In the genomic region with DNA sequence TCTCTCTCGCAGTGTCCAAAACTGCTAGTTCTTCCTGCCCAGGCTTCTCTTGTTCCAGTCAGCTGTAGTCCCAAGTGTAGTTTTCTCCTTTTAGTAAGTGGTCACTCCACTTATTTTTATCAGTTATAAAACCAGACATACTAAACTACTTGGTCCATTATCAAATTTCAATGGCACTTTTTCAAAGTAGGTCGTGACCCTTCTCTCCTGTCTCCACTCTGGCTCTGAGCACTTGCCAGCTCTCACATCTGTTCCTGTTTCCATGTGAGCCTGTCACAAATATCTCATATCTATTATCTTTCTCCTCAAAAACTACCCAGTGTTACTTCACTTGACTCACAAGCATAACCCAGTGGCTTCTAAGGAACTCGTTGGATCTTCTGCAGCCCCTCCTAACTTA, we compare ENCODE assay signal across 23 mouse cellular contexts. TPM values are rescaled to one million over a fixed set of nuclear protein-coding genes. Genes with fewer than 3 reads are reported as not detected.
DNase-seq lines count a peak whose midpoint lies in the region; ATAC-seq and TF ChIP-seq lines count a peak whose summit lies in the region.
"Had no signal": no experiment of that assay in that cellular context is flagged by ENCODE, and none has a peak within 500 bp of the region (broad histone marks: within the 10 kb centered on the region; RNA-seq: fewer than 3 reads in every experiment).

No protein-coding gene starts in this region.

- WGBS in limb, embryonic 14.5 days, result 54% methylated on average over 3 of the region's 3 CpGs
- 74% methylated on average over 3 of the region's 3 CpGs for WGBS in limb, embryonic 10.5 days
- WGBS in heart, embryonic 15.5 days, result 25% methylated on average over 3 of the region's 3 CpGs
- 54% methylated on average over 3 of the region's 3 CpGs for WGBS in lung, adult 2 months

- H3K27me3 ChIP-seq in limb, embryonic 14.5 days (ENCODE audit: control insufficient read depth, insufficient read depth, low read length), result no peaks in the 10 kb centered on the region
- H3K27me3 ChIP-seq in limb, embryonic 10.5 days (ENCODE audit: low read depth, poor library complexity, severe bottlenecking), result no peaks in the 10 kb centered on the region
- no peaks in the 10 kb centered on the region for H3K27me3 ChIP-seq in heart, embryonic 15.5 days
- H3K27me3 ChIP-seq: embryonic facial prominence, embryonic 13.5 days; forebrain, embryonic 12.5 days; neural tube, embryonic 13.5 days had no signal

- no peak overlapping the region for H3K27ac ChIP-seq in limb, embryonic 14.5 days (replicated peaks; ENCODE audit: low read depth, low read length)
- H3K27ac ChIP-seq in limb, embryonic 10.5 days, result no peak overlapping the region
- H3K27ac ChIP-seq in gastrocnemius, adult 2 months, result peak overlapping the region; percentile 68
- H3K27ac ChIP-seq in heart, embryonic 15.5 days, result 0 out of 2 replicates have a peak overlapping the region, but pooled peaks have one; percentile 2
- H3K27ac ChIP-seq: embryonic facial prominence, embryonic 13.5 days; forebrain, embryonic 12.5 days; liver, embryonic 14.5 days; midbrain, embryonic 10.5 days; neural tube, embryonic 13.5 days had no signal

- no peak overlapping the region for H3K4me2 ChIP-seq in limb, embryonic 14.5 days (replicated peaks; ENCODE audit: low read depth, low read length, severe bottlenecking)
- no peak overlapping the region for H3K4me2 ChIP-seq in heart, embryonic 15.5 days
- H3K4me2 ChIP-seq: embryonic facial prominence, embryonic 13.5 days; forebrain, embryonic 12.5 days; neural tube, embryonic 13.5 days had no signal

- no peaks in the 10 kb centered on the region for H3K9me3 ChIP-seq in limb, embryonic 14.5 days (ENCODE audit: control insufficient read depth, low read length)
- no peaks in the 10 kb centered on the region for H3K9me3 ChIP-seq in limb, embryonic 10.5 days (replicated peaks)
- H3K9me3 ChIP-seq in heart, embryonic 15.5 days (replicated peaks), result no peaks in the 10 kb centered on the region
- H3K9me3 ChIP-seq: embryonic facial prominence, embryonic 13.5 days; forebrain, embryonic 12.5 days; midbrain, embryonic 10.5 days; neural tube, embryonic 13.5 days had no signal

- peak; percentile 46 for DNase-seq in limb, embryonic 14.5 days (ENCODE audit: low spot score)
- no peak for DNase-seq in limb, embryonic 10.5 days (ENCODE audit: low spot score)
- DNase-seq in gastrocnemius, adult 2 months, result peak; percentile 67
- peak; percentile 69 for DNase-seq in skeletal muscle tissue, adult 2 months (ENCODE audit: low read depth, low spot score)
- no peak for DNase-seq in lung, adult 2 months
- no peak for DNase-seq in spleen, postnatal 14 days (ENCODE audit: low spot score in 2 of 2)
- DNase-seq: B cell, adult 2 months; cerebellum, adult 9-10 months; kidney, adult 11 months; kidney, postnatal 10 days; right cerebral cortex, postnatal 14 days; thymus, postnatal 25 days had no signal

- no peak for TF ChIP-seq POLR2A in limb, embryonic 14.5 days (IDR thresholded peaks at IDR 0.05; ENCODE audit: borderline replicate concordance, extremely low read depth, insufficient read depth, insufficient read length)
- TF ChIP-seq POLR2A in lung, adult 2 months (IDR thresholded peaks at IDR 0.05; ENCODE audit: borderline replicate concordance, extremely low read depth, low read depth, low read length), result no peak

- no peaks in the 10 kb centered on the region for H3K4me1 ChIP-seq in limb, embryonic 14.5 days (ENCODE audit: control insufficient read depth, insufficient read depth, low read length)
- no peaks in the 10 kb centered on the region for H3K4me1 ChIP-seq in limb, embryonic 10.5 days
- H3K4me1 ChIP-seq in heart, embryonic 15.5 days (replicated peaks), result peaks cover 9% of the 10 kb centered on the region
- no peaks in the 10 kb centered on the region for H3K4me1 ChIP-seq in lung, adult 2 months (ENCODE audit: control insufficient read depth, insufficient read depth, low read length)
- H3K4me1 ChIP-seq: embryonic facial prominence, embryonic 13.5 days; forebrain, embryonic 12.5 days; midbrain, embryonic 10.5 days; neural tube, embryonic 13.5 days had no signal

- no peak for ATAC-seq in limb, embryonic 14.5 days (ENCODE audit: low FRiP score, low read depth)
- ATAC-seq in heart, embryonic 15.5 days (replicated peaks; ENCODE audit: insufficient number of reproducible peaks, insufficient read depth, low FRiP score, low read depth), result no peak
- no peak for ATAC-seq in frontal cortex, adult (ENCODE audit: low TSS enrichment)
- ATAC-seq: hindbrain, embryonic 16.5 days had no signal

- intact Hi-C loops in gastrocnemius, adult 2 months (cut with DNase I), result no loop called here

- TF ChIP-seq CTCF in gastrocnemius, adult 2 months (IDR thresholded peaks at IDR 0.05), result no peak
- TF ChIP-seq CTCF in lung, adult 2 months (IDR thresholded peaks at IDR 0.05; ENCODE audit: insufficient read depth, low read length), result no peak

- H3K9ac ChIP-seq in limb, embryonic 14.5 days (ENCODE audit: low read depth, low read length, severe bottlenecking), result no peak overlapping the region
- no peak overlapping the region for H3K9ac ChIP-seq in heart, embryonic 15.5 days
- H3K9ac ChIP-seq: embryonic facial prominence, embryonic 13.5 days; forebrain, embryonic 12.5 days; liver, embryonic 14.5 days; neural tube, embryonic 13.5 days had no signal

- no peak overlapping the region for H3K4me3 ChIP-seq in limb, embryonic 14.5 days (replicated peaks; ENCODE audit: low read length)
- no peak overlapping the region for H3K4me3 ChIP-seq in limb, embryonic 10.5 days
- no peak overlapping the region for H3K4me3 ChIP-seq in gastrocnemius, adult 2 months
- H3K4me3 ChIP-seq in heart, embryonic 15.5 days, result no peak overlapping the region
- H3K4me3 ChIP-seq in lung, adult 2 months (replicated peaks; ENCODE audit: extremely low read depth, low read depth, low read length), result no peak overlapping the region
- H3K4me3 ChIP-seq: embryonic facial prominence, embryonic 13.5 days; forebrain, embryonic 12.5 days; midbrain, embryonic 10.5 days; neural tube, embryonic 13.5 days had no signal

- peaks cover 56% of the 10 kb centered on the region for H3K36me3 ChIP-seq in limb, embryonic 14.5 days (ENCODE audit: control insufficient read depth, insufficient read depth, low read length)
- peaks cover 70% of the 10 kb centered on the region for H3K36me3 ChIP-seq in limb, embryonic 10.5 days
- H3K36me3 ChIP-seq in heart, embryonic 15.5 days, result peaks cover 26% of the 10 kb centered on the region

RNA-seq across cellular contexts. Expression of a gene that starts 29.0 kb away (rescaled TPM):
- polyA plus RNA-seq in limb, embryonic 14.5 days (2012; rRNA removed), result 0.09 and 0.10 TPM in 2 replicates
- polyA plus RNA-seq in limb, embryonic 14.5 days (2014; fragmentation: Nextera tagmentation; extraction: Ambion mirVana), result 0.07 TPM in 1 of 2 replicates, not detected in the other
- polyA plus RNA-seq in limb, embryonic 10.5 days (2016; fragmentation: Nextera tagmentation; extraction: Ambion mirVana), result not detected in 2 replicates
- under 1 TPM; 0.15 to 0.17 TPM for total RNA-seq in gastrocnemius, adult 2 months (2021)
- polyA plus RNA-seq in heart, embryonic 15.5 days (2015; fragmentation: Nextera tagmentation; extraction: Ambion mirVana), result 0.06 and 0.10 TPM in 2 replicates
- polyA plus RNA-seq in lung, adult 2 months (2012; rRNA removed), result 0.12 TPM in 1 of 2 replicates, not detected in the other
- total RNA-seq: granulocyte monocyte progenitor cell, adult 5-6 weeks; monocyte, adult 5-6 weeks had no signal
- polyA plus RNA-seq: limb, embryonic 11.5 days had no signal

Comparison
In these comparisons a context has a peak if more than half of its experiments do, and no peak if none do; other contexts are left out.
1. DNase-seq: peak in limb, embryonic 14.5 days (single experiment), gastrocnemius, adult 2 months (single experiment) and skeletal muscle tissue, adult 2 months (single experiment); none in limb, embryonic 10.5 days (single experiment), lung, adult 2 months (single experiment) and spleen, postnatal 14 days (0 of 2).
2. H3K27ac ChIP-seq: peak in gastrocnemius, adult 2 months (single experiment) and heart, embryonic 15.5 days (single experiment); none in limb, embryonic 14.5 days (single experiment) and limb, embryonic 10.5 days (single experiment).